Mouse (Mus musculus): ENCODE measurements at regions not wholly inside any gene's neighbourhood (a gene's known extent, or its start where the extent isn't known, plus 50 kb on each side); places are given as distances from the start of the nearest gene placed in this dataset.

- Histone ChIP-seq H3K36me3 (no peaks in the 10 kb centered on the region), H3K9me3 (no peaks in the 10 kb centered on the region), H3K4me3 (no peak overlapping the region), H3K4me2 (no peak overlapping the region), H3K27ac (replicated peaks) (no peak overlapping the region), H3K9ac (no peak overlapping the region), H3K27me3 (replicated peaks) (no peaks in the 10 kb centered on the region), H3K4me1 (no peaks in the 10 kb centered on the region)
- 68% methylated on average over 4 of the region's 4 CpGs for WGBS
- ATAC-seq (ENCODE audit: extremely low read depth, insufficient number of reproducible peaks, low FRiP score, low TSS enrichment): no peak
These were observed 237.5 kb upstream of the Zic3 start for GRCm38 (mm10) chrX:57784959-57785358.

GRCm38 (mm10) chrX:57787615-57788014 lies 234.9 kb upstream of the Zic3 start:
- Histone ChIP-seq H3K4me3 (no peak overlapping the region), H3K27ac (replicated peaks) (no peak overlapping the region), H3K9ac (no peak overlapping the region), H3K9me3 (no peaks in the 10 kb centered on the region), H3K4me1 (no peaks in the 10 kb centered on the region), H3K4me2 (no peak overlapping the region), H3K36me3 (no peaks in the 10 kb centered on the region), H3K27me3 (replicated peaks) (no peaks in the 10 kb centered on the region)
- ATAC-seq (ENCODE audit: extremely low read depth, insufficient number of reproducible peaks, low FRiP score, low TSS enrichment): no peak
- WGBS: 78% methylated on average over 1 of the region's 1 CpGs

- WGBS: 48% methylated on average over 6 of the region's 6 CpGs
- H3K4me2 ChIP-seq: peak overlapping the region; percentile 11; the same call in 1 of the 2 replicates
- H3K27me3 ChIP-seq (replicated peaks): no peaks in the 10 kb centered on the region
- H3K36me3 ChIP-seq: no peaks in the 10 kb centered on the region
- no peak overlapping the region for H3K9ac ChIP-seq
- H3K9me3 ChIP-seq: no peaks in the 10 kb centered on the region
- H3K4me3 ChIP-seq: no peak overlapping the region
- H3K27ac ChIP-seq (replicated peaks): peak overlapping the region; percentile 61
- peaks cover 11% of the 10 kb centered on the region; the same call in 1 of the 2 replicates for H3K4me1 ChIP-seq
- ATAC-seq (ENCODE audit: extremely low read depth, insufficient number of reproducible peaks, low FRiP score, low TSS enrichment): no peak
These were observed 224.5 kb upstream of the Zic3 start for GRCm38 (mm10) chrX:57797956-57798355.

GRCm38 (mm10) chrX:57798394-57798793 lies 224.1 kb upstream of the Zic3 start:
- peak overlapping the region; percentile 61 for H3K27ac ChIP-seq (replicated peaks)
- no peak for ATAC-seq (ENCODE audit: extremely low read depth, insufficient number of reproducible peaks, low FRiP score, low TSS enrichment)
- H3K4me2 ChIP-seq: peak overlapping the region; percentile 11; the same call in 1 of the 2 replicates
- no peaks in the 10 kb centered on the region for H3K36me3 ChIP-seq
- H3K9me3 ChIP-seq: no peaks in the 10 kb centered on the region
- H3K4me1 ChIP-seq: peaks cover 11% of the 10 kb centered on the region; the same call in 1 of the 2 replicates
- H3K4me3 ChIP-seq: no peak overlapping the region
- no peaks in the 10 kb centered on the region for H3K27me3 ChIP-seq (replicated peaks)
- WGBS: 34% methylated on average over 3 of the region's 3 CpGs
- no peak overlapping the region for H3K9ac ChIP-seq

- WGBS: 15% methylated on average over 2 of the region's 2 CpGs
- Histone ChIP-seq H3K9me3 (no peaks in the 10 kb centered on the region), H3K27me3 (replicated peaks) (no peaks in the 10 kb centered on the region), H3K4me3 (no peak overlapping the region), H3K9ac (no peak overlapping the region), H3K27ac (replicated peaks) (peak overlapping the region; percentile 61; the same call in 1 of the 2 replicates), H3K36me3 (no peaks in the 10 kb centered on the region), H3K4me1 (peaks cover 11% of the 10 kb centered on the region; the same call in 1 of the 2 replicates), H3K4me2 (peak overlapping the region; percentile 11; the same call in 1 of the 2 replicates)
- no peak for ATAC-seq (ENCODE audit: extremely low read depth, insufficient number of reproducible peaks, low FRiP score, low TSS enrichment)
These were observed 223.6 kb upstream of the Zic3 start for GRCm38 (mm10) chrX:57798869-57799268.

Measured in heart, embryonic 13.5 days (tissue).